7 mouse cellular contexts compared by ENCODE assay signal in the genomic region with DNA sequence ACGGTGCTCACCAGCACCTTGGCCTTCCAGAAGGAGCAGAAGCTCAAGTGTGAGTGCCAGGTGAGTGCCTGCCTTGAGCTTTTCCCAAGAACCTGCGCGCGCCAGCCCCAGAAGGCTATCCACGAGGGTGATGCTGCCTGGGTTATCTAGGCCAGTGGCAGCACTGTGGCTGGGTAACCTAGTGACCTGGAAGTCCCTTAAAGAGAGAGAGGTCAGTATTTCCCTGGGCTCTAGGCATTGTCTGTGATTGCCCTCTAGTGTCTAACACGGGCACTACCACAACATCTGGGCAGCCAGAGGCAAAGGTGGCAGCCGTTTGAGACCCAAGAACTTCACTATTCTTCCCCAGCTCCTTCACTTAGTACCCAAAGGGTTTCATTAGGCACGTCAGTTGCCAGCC.
DNase-seq lines count a peak whose midpoint lies in the region; ATAC-seq and TF ChIP-seq lines count a peak whose summit lies in the region.

No protein-coding gene starts in this region.

- peak; percentile 64 for DNase-seq in 3T3-L1 (ENCODE audit: low read depth, low spot score)
- DNase-seq in B cell, adult 2 months, result peak; percentile 78 to 80
- DNase-seq in forebrain, postnatal 0 days, result peak; percentile 60
- DNase-seq in kidney, adult 8-10 months, result peak; percentile 54 to 75
- peak; percentile 62 to 82 for DNase-seq in lung, postnatal 4 days
- peak; percentile 43 to 66 for DNase-seq in spleen, adult 18-20 months

- 30% methylated on average over 8 of the region's 8 CpGs for WGBS in forebrain, postnatal 0 days

- no peak; the same call in 1 of the 2 replicates for ATAC-seq in forebrain, postnatal 0 days

- no peaks in the 10 kb centered on the region for H3K9me3 ChIP-seq in forebrain, postnatal 0 days (ENCODE audit: low read length)

- no peak overlapping the region for H3K9ac ChIP-seq in forebrain, postnatal 0 days

- peaks cover 12% of the 10 kb centered on the region for H3K4me1 ChIP-seq in bone marrow macrophage, adult 2 months (ENCODE audit: control insufficient read depth, insufficient read depth, low read length)
- H3K4me1 ChIP-seq in forebrain, postnatal 0 days (ENCODE audit: insufficient read depth), result no peaks in the 10 kb centered on the region

- peak; percentile 73 for TF ChIP-seq CTCF in bone marrow macrophage, adult 2 months (IDR thresholded peaks at IDR 0.05; ENCODE audit: low read depth, low read length)
- TF ChIP-seq CTCF in forebrain, postnatal 0 days (IDR thresholded peaks at IDR 0.05; ENCODE audit: low read depth), result peak; percentile 84

- peaks cover 34% of the 10 kb centered on the region for H3K36me3 ChIP-seq in forebrain, postnatal 0 days (ENCODE audit: insufficient read depth)

- no peaks in the 10 kb centered on the region for H3K27me3 ChIP-seq in forebrain, postnatal 0 days (ENCODE audit: insufficient read depth, low read length)

- no peak overlapping the region for H3K4me3 ChIP-seq in bone marrow macrophage, adult 2 months (ENCODE audit: insufficient read depth, low read length)
- H3K4me3 ChIP-seq in forebrain, postnatal 0 days (ENCODE audit: low read depth, low read length), result no peak overlapping the region

- no peak overlapping the region for H3K4me2 ChIP-seq in forebrain, postnatal 0 days (ENCODE audit: low read depth)

- H3K27ac ChIP-seq in bone marrow macrophage, adult 2 months (ENCODE audit: insufficient read depth, low read depth, low read length), result no peak overlapping the region
- H3K27ac ChIP-seq in forebrain, postnatal 0 days (ENCODE audit: low read depth, low read length), result no peak overlapping the region

- TF ChIP-seq POLR2A in bone marrow macrophage, adult 2 months (IDR thresholded peaks at IDR 0.05; ENCODE audit: borderline replicate concordance, low read depth, low read length), result no peak
